Mouse (Mus musculus): ENCODE measurements around the gene Neu3. TPM values are rescaled to one million over a fixed set of nuclear protein-coding genes. Genes with fewer than 3 reads are reported as not detected.

The Neu3 gene
- 2.2 and 2.5 TPM in 2 replicates for polyA plus RNA-seq (2012; rRNA removed; ENCODE audit: low replicate concordance)

DNA sequence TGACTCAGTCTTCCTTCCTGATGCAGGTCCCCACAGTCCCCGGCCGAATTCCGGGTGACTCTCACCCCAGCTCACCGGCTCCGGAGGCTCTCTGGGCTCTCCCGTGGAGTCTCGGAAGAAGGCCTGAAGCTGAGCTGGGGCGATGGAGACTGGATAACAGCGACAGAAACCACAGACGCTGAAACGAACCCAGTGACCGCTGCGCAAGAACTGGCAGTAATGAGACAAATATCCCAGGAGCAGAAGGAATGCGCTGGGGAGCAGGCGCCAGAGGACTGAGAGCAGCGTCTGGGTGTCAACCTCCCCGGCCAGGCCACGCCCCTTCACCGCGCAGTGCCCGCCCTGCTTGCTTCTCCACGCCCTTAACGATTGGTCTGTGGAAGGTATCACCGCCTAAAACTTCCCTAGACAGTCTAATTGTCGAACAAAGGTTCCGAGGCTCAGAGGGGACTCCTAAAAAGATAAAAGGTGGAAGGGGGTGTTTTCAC, at the start of gene Neu3:
Neu3 (minus strand) TSS at position 335 of the 488 bp plus-strand sequence.

DNA sequence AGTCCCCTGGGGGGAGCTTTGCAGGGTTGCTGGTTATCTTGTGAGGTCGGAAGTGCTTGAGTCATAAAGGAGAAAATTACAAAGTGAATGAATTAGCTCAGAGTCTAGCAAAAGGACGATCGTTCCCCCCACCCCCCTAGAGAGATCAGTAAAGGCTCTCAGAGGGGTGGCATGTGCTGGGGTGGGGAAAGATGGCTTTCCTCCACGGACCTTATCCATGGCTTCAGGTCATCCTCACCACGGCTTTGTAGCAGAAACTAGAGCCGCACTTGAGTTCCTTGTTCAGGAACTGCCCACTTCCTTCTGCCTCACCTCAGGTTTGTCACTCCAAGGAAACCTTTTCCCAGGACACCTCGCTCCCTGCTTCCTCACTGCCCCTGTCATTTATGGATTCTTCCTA, 35.1 kb upstream of the Neu3 start, which contains the start of gene Spcs2:
Spcs2 (minus strand) TSS at position 101 of the 400 bp plus-strand sequence.

DNA sequence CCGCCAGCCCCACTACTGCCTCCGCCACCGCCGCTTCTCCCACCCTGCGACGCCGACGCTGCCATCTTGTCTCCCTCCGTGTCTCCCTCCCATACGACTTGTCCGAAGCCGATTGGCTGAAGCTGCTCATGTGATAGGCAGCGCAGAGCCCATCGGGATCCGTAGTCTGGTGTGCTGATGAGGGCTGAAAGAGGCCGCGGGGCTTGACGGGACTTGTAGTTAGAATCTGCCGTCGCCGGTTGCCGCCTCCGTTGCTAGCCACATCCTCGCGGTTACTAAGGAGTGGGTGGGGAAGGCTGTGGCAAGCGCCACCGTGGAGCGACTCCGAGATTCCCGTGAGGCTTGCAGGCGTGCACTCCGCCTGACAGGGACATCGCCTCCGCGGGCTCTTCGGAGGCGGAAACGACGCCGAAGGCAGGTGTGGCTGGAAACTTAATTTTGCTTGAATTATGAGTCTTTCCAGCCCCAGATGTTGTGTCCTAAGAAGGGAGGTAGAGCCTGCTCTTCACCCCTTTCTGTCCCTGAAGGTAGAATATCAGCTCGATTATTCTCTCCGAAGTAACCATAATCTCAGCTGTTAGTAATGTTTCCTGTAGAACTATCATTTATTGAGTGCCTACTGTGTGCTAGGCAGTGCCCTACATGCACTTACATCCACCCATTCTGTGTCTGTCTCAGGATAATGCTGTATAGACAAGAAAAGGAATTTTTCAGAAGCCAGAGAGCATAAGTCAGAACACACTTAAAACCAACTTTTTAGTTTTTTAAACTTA, 30.8 kb upstream of the Neu3 start, which contains the start of gene Xrra1:
Xrra1 (plus strand) TSS at position 304 of the 773 bp plus-strand sequence.

DNA sequence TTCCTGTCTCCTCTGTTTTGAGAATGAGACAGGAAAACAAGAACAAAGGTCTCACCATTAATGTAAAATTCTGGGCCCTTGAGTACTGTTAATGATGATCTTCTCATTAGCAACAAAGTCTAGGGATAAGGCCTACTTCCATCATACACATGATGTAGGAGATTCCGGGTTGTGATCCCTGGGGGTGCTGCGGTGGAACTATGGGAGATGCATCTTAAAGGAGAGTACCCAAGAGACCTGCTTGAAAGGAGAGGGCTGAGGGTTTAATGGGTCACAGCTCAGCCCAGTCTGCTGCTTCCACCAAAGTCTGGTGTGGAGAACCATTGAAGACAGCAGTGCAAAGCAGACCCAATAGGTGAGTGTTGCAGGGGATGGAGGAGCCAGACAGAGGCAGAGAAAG, 65.0 kb downstream of the Neu3 start, which contains the start of gene Olfr521:
Olfr521 (plus strand) TSS at position 301 of the 400 bp plus-strand sequence.

Other genes starting within 250 kb of the Neu3 start
- 12.1 and 26.1 TPM in 2 replicates for gene Tpbgl, start 201.3 kb downstream of the Neu3 start, polyA plus RNA-seq (2012; rRNA removed; ENCODE audit: low replicate concordance)
- 56.5 and 61.9 TPM in 2 replicates for gene Slco2b1, start 117.1 kb downstream of the Neu3 start, polyA plus RNA-seq (2012; rRNA removed; ENCODE audit: low replicate concordance)
- gene Olfr520, start 98.1 kb downstream of the Neu3 start, polyA plus RNA-seq (2012; rRNA removed; ENCODE audit: low replicate concordance), result 0.24 and 0.33 TPM in 2 replicates
- not detected in 2 replicates for gene Olfr521, start 64.9 kb downstream of the Neu3 start, polyA plus RNA-seq (2012; rRNA removed; ENCODE audit: low replicate concordance)
- gene Xrra1, start 30.7 kb upstream of the Neu3 start, polyA plus RNA-seq (2012; rRNA removed; ENCODE audit: low replicate concordance), result 0.26 and 0.45 TPM in 2 replicates
- gene Spcs2, start 35.0 kb upstream of the Neu3 start, polyA plus RNA-seq (2012; rRNA removed; ENCODE audit: low replicate concordance), result 16.3 and 43.0 TPM in 2 replicates
- gene Rnf169, start 152.0 kb upstream of the Neu3 start, polyA plus RNA-seq (2012; rRNA removed; ENCODE audit: low replicate concordance), result 4.8 and 4.9 TPM in 2 replicates
- gene Chrdl2, start 177.8 kb upstream of the Neu3 start, polyA plus RNA-seq (2012; rRNA removed; ENCODE audit: low replicate concordance), result 1.1 TPM in 1 of 2 replicates, not detected in the other

Data from mammary gland, adult 2 months (tissue).